Mouse (Mus musculus) lung, embryonic 16.5 days (tissue): Measurements from ENCODE around the gene Fam122b. TPM values are rescaled to one million over a fixed set of nuclear protein-coding genes. Genes with fewer than 3 reads are reported as not detected.
A peak's percentile ranks its signal among the peaks of the same experiment; 100 is the strongest.

Source experiments
- ATAC-seq: fragments of 200-750 bp; cut with Nextera tagmentation; 2 replicates; pipeline ENCODE4 v1.8.0; 2017; ENCODE audit warnings: low read depth, mild to moderate bottlenecking, moderate library complexity
- H3K27ac ChIP-seq: fragments of 300-500 bp; sonication (generic); 2 replicates; pipeline ENCODE4 v1.5.1; 2014; ENCODE audit warnings: mild to moderate bottlenecking, control low read depth, low read length
- H3K27me3 ChIP-seq: fragments of 300-500 bp; sonication (generic); 2 replicates; pipeline ENCODE4 v1.6.1; 2014; ENCODE audit warnings: low read depth, low read length, mixed read lengths; ENCODE audit not compliant: control insufficient read depth, insufficient read depth
- H3K36me3 ChIP-seq: fragments of 300-500 bp; sonication (generic); 2 replicates; pipeline ENCODE4 v1.6.1; 2014; ENCODE audit warnings: low read length; ENCODE audit not compliant: control insufficient read depth, insufficient read depth
- H3K4me1 ChIP-seq: fragments of 300-500 bp; sonication (generic); replicated peaks from 2 replicates; pipeline ENCODE4 v1.6.1; 2014; ENCODE audit warnings: low read length, mixed read lengths; ENCODE audit not compliant: control insufficient read depth, insufficient read depth
- H3K4me2 ChIP-seq: fragments of 300-500 bp; sonication (generic); 2 replicates; pipeline ENCODE4 v1.6.1; 2014; ENCODE audit warnings: low read depth, low read length, control low read depth
- H3K4me3 ChIP-seq: fragments of 300-500 bp; sonication (generic); 2 replicates; pipeline ENCODE4 v1.5.1; 2014; ENCODE audit warnings: mild to moderate bottlenecking, low read length, control low read depth
- H3K9ac ChIP-seq: fragments of 300-500 bp; sonication (generic); 2 replicates; pipeline ENCODE4 v1.6.1; 2014; ENCODE audit warnings: low read length, control low read depth
- H3K9me3 ChIP-seq: fragments of 300-500 bp; sonication (generic); 2 replicates; pipeline ENCODE4 v1.6.1; 2016; ENCODE audit warnings: low read length; ENCODE audit not compliant: control insufficient read depth
- WGBS: fragments of 180-500 bp; shearing (Covaris S2); extraction: QIAGEN DNeasy Blood & Tissue Kit; methylation state at CpG from one replicate; pipeline ENCODE4 v1.1.7; 2014; 5-methylcytosine and 5-hydroxymethylcytosine counted together
- polyA plus RNA-seq: library from polyadenylated mRNA; unstranded; fragments of >200 nt; fragmentation: Nextera tagmentation; extraction: Ambion mirVana; gene quantifications from 2 replicates; pipeline ENCODE4 v1.2.1, GENCODE M21; 2015

Fam122b gene
- polyA plus RNA-seq, 1 experiment from 2014 or later, result 15.7 TPM

GRCm38 (mm10) chrX:53237971-53238370 is 31.6 kb downstream of the Fam122b start:
- H3K36me3 ChIP-seq, result no peaks in the 10 kb centered on the region
- H3K27me3 ChIP-seq, result no peaks in the 10 kb centered on the region
- H3K4me3 ChIP-seq, result no peak overlapping the region
- H3K4me1 ChIP-seq, result 0 out of 2 replicates have a peak, but pooled peaks cover 3% of the 10 kb centered on the region
- H3K4me2 ChIP-seq, result no peak overlapping the region
- H3K9me3 ChIP-seq, result no peaks in the 10 kb centered on the region
- no peak overlapping the region for H3K27ac ChIP-seq
- no peak overlapping the region for H3K9ac ChIP-seq
- WGBS, result 14% methylated on average over 2 of the region's 2 CpGs
- no peak for ATAC-seq

- H3K27ac ChIP-seq, result no peak overlapping the region
- H3K9me3 ChIP-seq, result no peaks in the 10 kb centered on the region
- no peak overlapping the region for H3K9ac ChIP-seq
- no peaks in the 10 kb centered on the region for H3K36me3 ChIP-seq
- no peaks in the 10 kb centered on the region for H3K27me3 ChIP-seq
- peaks cover 3% of the 10 kb centered on the region; the same call in 1 of the 2 replicates for H3K4me1 ChIP-seq
- ATAC-seq, result no peak
- no peak overlapping the region for H3K4me2 ChIP-seq
- 54% methylated on average over 7 of the region's 7 CpGs for WGBS
- H3K4me3 ChIP-seq, result no peak overlapping the region
Observed at GRCm38 (mm10) chrX:53236404-53236803, 33.2 kb downstream of the Fam122b start.

GRCm38 (mm10) chrX:53233689-53234088 is 35.9 kb downstream of the Fam122b start:
- H3K27ac ChIP-seq, result no peak overlapping the region
- H3K4me3 ChIP-seq, result no peak overlapping the region
- no peaks in the 10 kb centered on the region for H3K27me3 ChIP-seq
- H3K36me3 ChIP-seq, result no peaks in the 10 kb centered on the region
- H3K9ac ChIP-seq, result no peak overlapping the region
- peaks cover 3% of the 10 kb centered on the region; the same call in 1 of the 2 replicates for H3K4me1 ChIP-seq
- 28% methylated on average over 4 of the region's 4 CpGs for WGBS
- ATAC-seq, result 0 out of 2 replicates have a peak, but pooled peaks have one; percentile 51
- no peaks in the 10 kb centered on the region for H3K9me3 ChIP-seq
- H3K4me2 ChIP-seq, result no peak overlapping the region

GRCm38 (mm10) chrX:53231965-53232364 is 37.6 kb downstream of the Fam122b start:
- Histone ChIP-seq H3K27ac (peak overlapping the region; percentile 72), H3K36me3 (no peaks in the 10 kb centered on the region), H3K4me2 (peak overlapping the region; percentile 53), H3K27me3 (no peaks in the 10 kb centered on the region), H3K4me3 (peak overlapping the region; percentile 29), H3K4me1 (peaks cover 3% of the 10 kb centered on the region; the same call in 1 of the 2 replicates), H3K9me3 (no peaks in the 10 kb centered on the region), H3K9ac (peak overlapping the region; percentile 56)
- peak; percentile 60; the same call in 1 of the 2 replicates for ATAC-seq
- WGBS, result 25% methylated on average over 13 of the region's 13 CpGs

- H3K4me2 ChIP-seq, result no peak overlapping the region
- no peaks in the 10 kb centered on the region for H3K36me3 ChIP-seq
- no peaks in the 10 kb centered on the region for H3K9me3 ChIP-seq
- H3K27me3 ChIP-seq, result no peaks in the 10 kb centered on the region
- ATAC-seq, result peak; percentile 70
- no peak overlapping the region for H3K4me3 ChIP-seq
- 0 out of 2 replicates have a peak, but pooled peaks cover 2% of the 10 kb centered on the region for H3K4me1 ChIP-seq
- 52% methylated on average over 6 of the region's 6 CpGs for WGBS
- peak overlapping the region; percentile 44; the same call in 1 of the 2 replicates for H3K27ac ChIP-seq
- no peak overlapping the region for H3K9ac ChIP-seq
Observed at GRCm38 (mm10) chrX:53224353-53224944, 45.2 kb downstream of the Fam122b start.

- peaks cover 5% of the 10 kb centered on the region; the same call in 1 of the 2 replicates for H3K4me1 ChIP-seq
- WGBS, result 74% methylated on average over 9 of the region's 9 CpGs
- no peak overlapping the region for H3K27ac ChIP-seq
- no peak overlapping the region for H3K4me3 ChIP-seq
- no peak overlapping the region for H3K9ac ChIP-seq
- H3K27me3 ChIP-seq, result no peaks in the 10 kb centered on the region
- H3K36me3 ChIP-seq, result no peaks in the 10 kb centered on the region
- H3K9me3 ChIP-seq, result no peaks in the 10 kb centered on the region
- H3K4me2 ChIP-seq, result no peak overlapping the region
- peak; percentile 59; the same call in 1 of the 2 replicates for ATAC-seq
Observed at GRCm38 (mm10) chrX:53220855-53221254, 48.8 kb downstream of the Fam122b start.

- no peak overlapping the region for H3K4me2 ChIP-seq
- no peak overlapping the region for H3K9ac ChIP-seq
- H3K27ac ChIP-seq, result peak overlapping the region; percentile 92
- no peak overlapping the region for H3K4me3 ChIP-seq
- 38% methylated on average over 7 of the region's 7 CpGs for WGBS
- ATAC-seq, result peak; percentile 79
- H3K36me3 ChIP-seq, result no peaks in the 10 kb centered on the region
- H3K27me3 ChIP-seq, result no peaks in the 10 kb centered on the region
- no peaks in the 10 kb centered on the region for H3K9me3 ChIP-seq
- peaks cover 29% of the 10 kb centered on the region for H3K4me1 ChIP-seq
Observed at GRCm38 (mm10) chrX:53214557-53215229, 54.9 kb downstream of the Fam122b start.

- Histone ChIP-seq H3K27ac (peak overlapping the region; percentile 92), H3K36me3 (no peaks in the 10 kb centered on the region), H3K9me3 (no peaks in the 10 kb centered on the region), H3K4me3 (no peak overlapping the region), H3K4me1 (peaks cover 35% of the 10 kb centered on the region), H3K27me3 (no peaks in the 10 kb centered on the region), H3K9ac (no peak overlapping the region), H3K4me2 (no peak overlapping the region; the same call in 1 of the 2 replicates)
- WGBS, result 45% methylated on average over 2 of the region's 2 CpGs
- ATAC-seq, result peak; percentile 53
Observed at GRCm38 (mm10) chrX:53213838-53214237, 55.8 kb downstream of the Fam122b start.

- 33% methylated on average over 8 of the region's 9 CpGs for WGBS
- peak overlapping the region; percentile 92 for H3K27ac ChIP-seq
- H3K9ac ChIP-seq, result no peak overlapping the region
- no peaks in the 10 kb centered on the region for H3K27me3 ChIP-seq
- H3K9me3 ChIP-seq, result no peaks in the 10 kb centered on the region
- no peak overlapping the region for H3K4me2 ChIP-seq
- H3K36me3 ChIP-seq, result no peaks in the 10 kb centered on the region
- H3K4me1 ChIP-seq, result peaks cover 43% of the 10 kb centered on the region
- peak; percentile 31 for ATAC-seq
- no peak overlapping the region for H3K4me3 ChIP-seq
Observed at GRCm38 (mm10) chrX:53212485-53212884, 57.1 kb downstream of the Fam122b start.
